Mouse (Mus musculus) intestine, embryonic 14.5 days (tissue): Measurements from ENCODE around the gene Hexb. TPM values are rescaled to one million over a fixed set of nuclear protein-coding genes. Genes with fewer than 3 reads are reported as not detected.

Experiments
- ATAC-seq: fragments of 200-750 bp; cut with Nextera tagmentation; replicated peaks from 2 replicates; pipeline ENCODE4 v1.8.0; 2017; ENCODE audit warnings: low read depth, moderate number of reproducible peaks, moderate TSS enrichment, moderate library complexity; ENCODE audit not compliant: low FRiP score, low TSS enrichment
- DNase-seq: peaks from one replicate; pipeline ENCODE4 v3.0.0-alpha.2; 2018; ENCODE audit warnings: low spot score
- H3K27ac ChIP-seq: fragments of 300-500 bp; sonication (generic); 2 replicates; pipeline ENCODE4 v1.5.1; 2014; ENCODE audit warnings: low read depth, mild to moderate bottlenecking, control low read depth
- H3K27me3 ChIP-seq: fragments of 300-500 bp; sonication (generic); replicated peaks from 2 replicates; pipeline ENCODE4 v1.6.1; 2014; ENCODE audit warnings: low read length, control low read depth; ENCODE audit not compliant: control insufficient read depth, insufficient read depth
- H3K36me3 ChIP-seq: fragments of 300-500 bp; sonication (generic); 2 replicates; pipeline ENCODE4 v1.6.1; 2014; ENCODE audit warnings: low read length, control low read depth; ENCODE audit not compliant: control insufficient read depth, insufficient read depth
- H3K4me1 ChIP-seq: fragments of 300-500 bp; sonication (generic); replicated peaks from 2 replicates; pipeline ENCODE4 v1.6.1; 2014; ENCODE audit warnings: low read length, control low read depth, mixed read lengths; ENCODE audit not compliant: control insufficient read depth, insufficient read depth
- H3K4me2 ChIP-seq: fragments of 300-500 bp; sonication (generic); 2 replicates; pipeline ENCODE4 v1.6.1; 2014; ENCODE audit warnings: low read length
- H3K4me3 ChIP-seq: fragments of 300-500 bp; sonication (generic); 2 replicates; pipeline ENCODE4 v1.5.1; 2014; ENCODE audit warnings: low read depth, low read length, control low read depth, mixed read lengths
- H3K9ac ChIP-seq: fragments of 300-500 bp; sonication (generic); 2 replicates; pipeline ENCODE4 v1.6.1; 2014; ENCODE audit warnings: mild to moderate bottlenecking, low read length
- H3K9me3 ChIP-seq: fragments of 300-500 bp; sonication (generic); 2 replicates; pipeline ENCODE4 v1.6.1; 2016; ENCODE audit warnings: low read length, control low read depth; ENCODE audit not compliant: control insufficient read depth
- WGBS: fragments of 180-500 bp; shearing (Covaris S2); extraction: QIAGEN DNeasy Blood & Tissue Kit; methylation state at CpG from one replicate; pipeline ENCODE4 v1.1.7; 2014; 5-methylcytosine and 5-hydroxymethylcytosine counted together
- polyA plus RNA-seq: library from polyadenylated mRNA; unstranded; fragments of >200 nt; fragmentation: Nextera tagmentation; extraction: Ambion mirVana; gene quantifications from 2 replicates; pipeline ENCODE4 v1.2.1, GENCODE M21; 2014

Gene Hexb
- polyA plus RNA-seq, 1 experiment from 2014 or later, result 52.4 TPM

- Histone ChIP-seq H3K9ac (no peak overlapping the region), H3K36me3 (no peaks in the 10 kb centered on the region), H3K27ac (no peak overlapping the region), H3K4me1 (peaks cover 5% of the 10 kb centered on the region; the same call in 1 of the 2 replicates), H3K4me3 (no peak overlapping the region), H3K9me3 (no peaks in the 10 kb centered on the region), H3K4me2 (no peak overlapping the region), H3K27me3 (no peaks in the 10 kb centered on the region)
- no peak for ATAC-seq
- no peak for DNase-seq
- WGBS, result 73% methylated on average over 2 of the region's 2 CpGs
Observed at GRCm38 (mm10) chr13:97233092-97233491, 34.9 kb upstream of the Hexb start.

- DNase-seq (no peak), ATAC-seq (no peak)
- no peaks in the 10 kb centered on the region for H3K4me1 ChIP-seq
- 0 out of 2 replicates have a peak, but pooled peaks cover 2% of the 10 kb centered on the region for H3K9me3 ChIP-seq
- no peaks in the 10 kb centered on the region for H3K36me3 ChIP-seq
- H3K4me3 ChIP-seq, result no peak overlapping the region
- no peak overlapping the region for H3K27ac ChIP-seq
- 75% methylated on average over 3 of the region's 3 CpGs for WGBS
- H3K9ac ChIP-seq, result no peak overlapping the region
- H3K4me2 ChIP-seq, result no peak overlapping the region
- no peaks in the 10 kb centered on the region for H3K27me3 ChIP-seq
Observed at GRCm38 (mm10) chr13:97230101-97230500, 31.9 kb upstream of the Hexb start.

- Histone ChIP-seq H3K4me3 (no peak overlapping the region), H3K9ac (no peak overlapping the region), H3K9me3 (0 out of 2 replicates have a peak, but pooled peaks cover 2% of the 10 kb centered on the region), H3K27ac (no peak overlapping the region), H3K36me3 (no peaks in the 10 kb centered on the region), H3K27me3 (no peaks in the 10 kb centered on the region), H3K4me1 (no peaks in the 10 kb centered on the region), H3K4me2 (no peak overlapping the region)
- WGBS, result 87% methylated on average over 3 of the region's 3 CpGs
- no peak for DNase-seq
- ATAC-seq, result no peak
Observed at GRCm38 (mm10) chr13:97227795-97228194, 29.6 kb upstream of the Hexb start.

- no peak for ATAC-seq
Observed at GRCm38 (mm10) chr13:97225130-97225529, 27.0 kb upstream of the Hexb start.

GRCm38 (mm10) chr13:97224341-97224982 lies 26.3 kb upstream of the Hexb start:
- no peaks in the 10 kb centered on the region for H3K36me3 ChIP-seq
- no peaks in the 10 kb centered on the region for H3K27me3 ChIP-seq
- peak overlapping the region; percentile 22; the same call in 1 of the 2 replicates for H3K4me2 ChIP-seq
- ATAC-seq (no peak), DNase-seq (no peak)
- H3K4me3 ChIP-seq, result no peak overlapping the region
- no peak overlapping the region for H3K27ac ChIP-seq
- H3K9ac ChIP-seq, result no peak overlapping the region
- no peaks in the 10 kb centered on the region for H3K4me1 ChIP-seq
- 0 out of 2 replicates have a peak, but pooled peaks cover 2% of the 10 kb centered on the region for H3K9me3 ChIP-seq
- WGBS, result 53% methylated on average over 10 of the region's 10 CpGs

More at GRCm38 (mm10) chr13:97225130-97225529, 27.0 kb upstream of the Hexb start:
- Histone ChIP-seq H3K9ac (no peak overlapping the region), H3K36me3 (no peaks in the 10 kb centered on the region), H3K27me3 (no peaks in the 10 kb centered on the region), H3K27ac (no peak overlapping the region), H3K9me3 (0 out of 2 replicates have a peak, but pooled peaks cover 2% of the 10 kb centered on the region), H3K4me3 (no peak overlapping the region), H3K4me2 (peak overlapping the region; percentile 22), H3K4me1 (no peaks in the 10 kb centered on the region)
- DNase-seq, result no peak
- WGBS, result 54% methylated on average over 17 of the region's 17 CpGs

GRCm38 (mm10) chr13:97223856-97224255 lies 25.7 kb upstream of the Hexb start:
- ATAC-seq, result no peak
- 39% methylated on average over 8 of the region's 8 CpGs for WGBS
- H3K9me3 ChIP-seq, result 0 out of 2 replicates have a peak, but pooled peaks cover 2% of the 10 kb centered on the region
- H3K27ac ChIP-seq, result no peak overlapping the region
- H3K9ac ChIP-seq, result no peak overlapping the region
- H3K36me3 ChIP-seq, result no peaks in the 10 kb centered on the region
- no peaks in the 10 kb centered on the region for H3K4me1 ChIP-seq
- no peak for DNase-seq
- no peak overlapping the region for H3K4me3 ChIP-seq
- no peak overlapping the region for H3K4me2 ChIP-seq
- no peaks in the 10 kb centered on the region for H3K27me3 ChIP-seq

- Histone ChIP-seq H3K4me2 (no peak overlapping the region), H3K27ac (no peak overlapping the region), H3K9ac (no peak overlapping the region), H3K4me3 (no peak overlapping the region), H3K27me3 (no peaks in the 10 kb centered on the region), H3K4me1 (no peaks in the 10 kb centered on the region), H3K36me3 (no peaks in the 10 kb centered on the region), H3K9me3 (no peaks in the 10 kb centered on the region)
- WGBS, result 90% methylated on average over 3 of the region's 3 CpGs
- no peak for DNase-seq
- ATAC-seq, result no peak
Observed at GRCm38 (mm10) chr13:97220022-97220421, 21.9 kb upstream of the Hexb start.

- Histone ChIP-seq H3K9ac (no peak overlapping the region), H3K9me3 (no peaks in the 10 kb centered on the region), H3K27me3 (no peaks in the 10 kb centered on the region), H3K4me1 (no peaks in the 10 kb centered on the region), H3K4me2 (no peak overlapping the region), H3K4me3 (no peak overlapping the region), H3K27ac (no peak overlapping the region), H3K36me3 (no peaks in the 10 kb centered on the region)
- no peak for DNase-seq
- ATAC-seq, result no peak
- WGBS, result 46% methylated on average over 5 of the region's 5 CpGs
Observed at GRCm38 (mm10) chr13:97216196-97216595, 18.0 kb upstream of the Hexb start.

GRCm38 (mm10) chr13:97215563-97215962 lies 17.4 kb upstream of the Hexb start:
- Histone ChIP-seq H3K9me3 (0 out of 2 replicates have a peak, but pooled peaks cover under 1% of the 10 kb centered on the region), H3K4me1 (no peaks in the 10 kb centered on the region), H3K27ac (no peak overlapping the region), H3K4me3 (no peak overlapping the region), H3K27me3 (no peaks in the 10 kb centered on the region), H3K36me3 (no peaks in the 10 kb centered on the region), H3K9ac (no peak overlapping the region), H3K4me2 (no peak overlapping the region)
- DNase-seq (no peak), ATAC-seq (no peak)
- 65% methylated on average over 4 of the region's 4 CpGs for WGBS
